Mouse (Mus musculus): Measurements from ENCODE around the gene Ehmt2.
A peak's percentile ranks its signal among the peaks of the same experiment; 100 is the strongest.

Ehmt2 gene

DNA sequence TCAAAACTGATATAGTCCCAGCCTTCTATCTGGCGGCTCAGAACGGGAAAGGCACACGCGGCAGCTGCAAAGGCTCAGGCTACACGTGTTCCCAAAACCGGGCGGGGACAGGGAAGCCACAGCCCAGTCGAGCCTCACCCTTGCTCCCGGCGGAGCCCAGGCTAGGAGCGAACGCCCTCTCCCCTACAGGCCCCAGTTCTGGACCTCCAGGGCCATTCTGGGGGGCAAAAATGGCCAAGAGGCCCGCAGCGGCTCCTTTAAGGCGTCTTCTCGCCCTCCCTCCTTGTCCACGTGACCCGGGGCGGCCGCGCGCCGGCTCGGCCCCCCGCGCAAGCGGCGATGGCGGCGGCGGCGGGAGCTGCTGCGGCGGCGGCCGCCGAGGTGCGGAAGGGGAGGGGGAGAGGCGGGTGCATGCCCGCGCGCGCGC is at the start of gene Ehmt2, which contains the start of gene C2:
Gene Ehmt2, plus strand, starts transcription at position 310 of the 427 bp plus-strand sequence.
Gene C2, minus strand, starts transcription at position 106 of the 427 bp plus-strand sequence.
- peak; percentile 79 to 83 for DNase-seq (ENCODE audit: low spot score in 2 of 2)

DNA sequence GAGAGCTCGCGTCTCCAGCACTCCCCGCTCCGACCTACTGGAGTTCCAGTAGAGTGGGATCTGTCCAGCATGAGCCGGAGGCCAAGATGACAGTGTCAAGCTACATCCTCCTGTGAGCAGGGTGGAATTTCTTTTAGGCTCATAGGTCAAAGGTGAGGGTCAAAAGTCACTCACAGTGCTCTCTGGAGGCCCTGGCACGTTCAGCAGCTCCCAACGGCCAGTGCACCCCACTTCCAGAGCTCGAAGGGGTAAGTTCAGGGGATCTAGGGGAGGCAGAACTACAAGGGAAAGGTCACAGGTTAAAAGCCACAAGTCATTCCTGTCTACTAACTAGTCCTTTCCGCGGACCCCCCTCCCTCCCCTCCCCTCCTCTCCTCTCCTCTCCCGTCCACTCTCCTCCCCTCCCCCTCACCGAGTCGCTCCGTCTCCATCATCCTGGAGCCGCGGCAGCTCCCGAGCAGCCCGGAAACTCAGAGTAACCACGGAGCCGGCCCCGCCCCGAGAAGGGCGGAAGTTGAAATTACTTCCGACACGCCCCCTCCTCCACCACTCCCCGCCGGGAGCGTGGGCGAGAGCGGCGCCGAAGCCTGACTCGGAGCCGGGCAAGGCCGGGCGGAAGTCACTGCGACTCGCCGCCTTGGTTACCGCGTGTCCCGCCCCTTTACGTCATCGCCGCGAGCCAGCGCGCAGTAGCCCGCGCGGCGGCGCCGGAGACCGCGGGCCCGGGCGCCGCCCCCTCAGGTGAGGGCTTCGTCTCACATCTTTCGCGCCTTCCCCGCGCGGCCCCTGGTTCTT is 48.4 kb upstream of the Ehmt2 start, which contains the start of the genes Skiv2l and Nelfe:
Gene Skiv2l, minus strand, starts transcription at position 489 of the 795 bp plus-strand sequence.
Gene Nelfe, plus strand, starts transcription at position 670 of the 795 bp plus-strand sequence.
- peak; percentile 97 to 98 for DNase-seq (ENCODE audit: low spot score in 2 of 2)

- no peak for DNase-seq (ENCODE audit: low spot score in 2 of 2)
Observed at GRCm38 (mm10) chr17:34850517-34851125, 47.6 kb upstream of the Ehmt2 start.

GRCm38 (mm10) chr17:34853511-34853910 is 44.8 kb upstream of the Ehmt2 start:
- DNase-seq (ENCODE audit: low spot score in 2 of 2) = no peak

DNA sequence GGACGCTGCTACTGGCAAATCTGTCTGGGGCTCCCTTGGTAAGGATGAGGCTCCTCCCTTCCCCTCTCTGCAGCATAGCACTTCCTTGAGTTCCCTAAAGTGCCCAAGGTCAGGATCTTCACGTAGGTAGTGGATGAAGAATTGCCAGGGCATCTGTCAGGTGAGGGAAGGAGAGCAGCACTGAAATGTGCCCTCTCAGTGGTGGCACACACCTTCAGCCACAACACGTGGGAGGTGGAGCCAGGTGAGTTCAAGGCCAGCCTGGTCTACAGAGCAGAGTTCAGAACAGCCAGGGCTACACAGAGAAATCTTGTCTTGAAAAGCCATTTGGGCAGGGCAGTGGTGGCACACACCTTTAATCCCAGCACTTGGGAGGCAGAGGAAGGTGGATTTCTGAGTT is 43.5 kb upstream of the Ehmt2 start:
- no peak for DNase-seq (ENCODE audit: low spot score in 2 of 2)

- no peak for DNase-seq (ENCODE audit: low spot score in 2 of 2)
Observed at GRCm38 (mm10) chr17:34855825-34856224, 42.4 kb upstream of the Ehmt2 start.

GRCm38 (mm10) chr17:34858670-34859069 is 39.6 kb upstream of the Ehmt2 start:
- DNase-seq (ENCODE audit: low spot score in 2 of 2) = no peak

GRCm38 (mm10) chr17:34860514-34860913 is 37.8 kb upstream of the Ehmt2 start:
- DNase-seq (ENCODE audit: low spot score in 2 of 2) = no peak

DNA sequence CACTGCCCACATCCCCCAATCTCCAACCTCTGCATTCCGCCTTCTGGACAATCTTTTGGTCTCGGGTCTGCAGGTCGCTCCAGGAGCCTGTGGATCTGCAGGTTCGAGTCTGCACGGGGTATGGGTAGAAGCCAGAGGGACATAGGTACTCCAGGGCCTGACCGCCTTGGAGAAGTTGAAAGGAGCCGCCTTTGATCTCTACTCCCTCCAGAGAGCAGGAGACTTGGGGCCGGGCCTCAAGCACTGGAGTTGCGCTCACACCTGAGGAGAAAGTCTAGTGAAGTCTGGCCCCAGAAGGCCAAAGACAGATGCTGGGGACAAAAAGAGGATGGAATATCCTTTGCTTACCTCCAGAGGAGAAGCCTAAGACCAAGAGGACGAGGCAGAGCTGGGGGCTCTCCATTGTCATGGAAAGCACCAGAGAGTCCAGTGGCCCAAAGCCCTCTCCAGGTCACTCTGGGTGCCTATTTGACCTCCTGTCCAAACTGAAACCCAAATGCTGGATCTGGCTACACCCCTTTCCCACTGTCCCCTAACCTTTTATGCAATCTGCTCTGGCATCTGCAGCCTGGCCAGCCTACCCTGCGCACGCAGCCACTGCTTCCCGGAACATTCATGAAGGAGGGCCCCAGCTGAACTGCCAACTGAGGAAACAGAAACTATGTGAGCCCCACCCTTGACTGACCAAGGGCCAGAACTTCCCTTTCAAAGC is 36.4 kb upstream of the Ehmt2 start:
- DNase-seq (ENCODE audit: low spot score in 2 of 2) = no peak

- DNase-seq (ENCODE audit: low spot score in 2 of 2) = no peak
Observed at GRCm38 (mm10) chr17:34862416-34863081, 35.7 kb upstream of the Ehmt2 start, which contains the start of gene Cfb. Cfb (minus strand) TSS chr17:34862518.

- DNase-seq (ENCODE audit: low spot score in 2 of 2) = no peak
Observed at GRCm38 (mm10) chr17:34865981-34866380, 32.3 kb upstream of the Ehmt2 start.

DNA sequence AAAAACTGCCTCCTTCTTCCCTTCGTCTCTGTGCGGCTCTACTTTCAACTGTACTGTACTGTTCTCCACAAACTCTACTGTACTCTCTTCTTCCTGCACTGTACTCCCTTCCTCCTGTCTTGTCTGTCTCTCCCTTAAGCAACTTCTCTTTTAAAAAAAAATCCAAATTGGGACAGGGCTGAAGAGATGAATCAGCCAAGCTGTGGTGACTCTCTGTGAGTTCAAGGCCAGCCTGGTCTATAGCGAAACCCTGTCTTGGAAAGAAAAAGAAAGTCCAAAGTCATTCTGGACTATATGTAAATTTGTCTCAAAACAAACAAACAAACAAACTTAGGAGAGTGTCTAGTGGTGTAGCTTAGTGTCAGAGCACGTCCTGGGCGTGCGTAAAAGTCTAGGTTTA is 23.9 kb upstream of the Ehmt2 start:
- no peak for DNase-seq (ENCODE audit: low spot score in 2 of 2)

- no peak for DNase-seq (ENCODE audit: low spot score in 2 of 2)
Observed at GRCm38 (mm10) chr17:34879336-34879879, 18.9 kb upstream of the Ehmt2 start, which contains the start of gene Zbtb12. Zbtb12 (plus strand) TSS chr17:34879483.

DNA sequence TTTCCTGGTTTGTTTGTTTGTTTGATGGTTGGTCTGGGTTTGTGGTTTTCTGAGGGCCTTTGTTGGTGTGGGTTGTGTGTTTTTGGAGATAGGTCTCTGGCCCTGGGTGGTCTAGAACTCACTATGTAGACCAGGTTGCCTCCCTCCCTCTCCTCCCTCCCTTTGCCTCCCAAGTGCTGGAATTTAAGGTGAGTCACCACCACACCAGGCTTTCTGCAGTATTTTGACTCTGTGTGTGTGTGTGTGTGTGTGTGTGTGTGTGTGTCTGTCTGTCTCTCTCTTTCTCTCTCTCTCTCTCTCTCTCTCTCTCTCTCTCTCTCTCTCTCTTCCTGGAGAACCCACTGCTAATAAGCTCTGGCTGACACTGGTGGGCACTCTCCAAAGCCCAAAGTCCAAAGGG is 17.1 kb upstream of the Ehmt2 start:
- no peak for DNase-seq (ENCODE audit: low spot score in 2 of 2)

DNA sequence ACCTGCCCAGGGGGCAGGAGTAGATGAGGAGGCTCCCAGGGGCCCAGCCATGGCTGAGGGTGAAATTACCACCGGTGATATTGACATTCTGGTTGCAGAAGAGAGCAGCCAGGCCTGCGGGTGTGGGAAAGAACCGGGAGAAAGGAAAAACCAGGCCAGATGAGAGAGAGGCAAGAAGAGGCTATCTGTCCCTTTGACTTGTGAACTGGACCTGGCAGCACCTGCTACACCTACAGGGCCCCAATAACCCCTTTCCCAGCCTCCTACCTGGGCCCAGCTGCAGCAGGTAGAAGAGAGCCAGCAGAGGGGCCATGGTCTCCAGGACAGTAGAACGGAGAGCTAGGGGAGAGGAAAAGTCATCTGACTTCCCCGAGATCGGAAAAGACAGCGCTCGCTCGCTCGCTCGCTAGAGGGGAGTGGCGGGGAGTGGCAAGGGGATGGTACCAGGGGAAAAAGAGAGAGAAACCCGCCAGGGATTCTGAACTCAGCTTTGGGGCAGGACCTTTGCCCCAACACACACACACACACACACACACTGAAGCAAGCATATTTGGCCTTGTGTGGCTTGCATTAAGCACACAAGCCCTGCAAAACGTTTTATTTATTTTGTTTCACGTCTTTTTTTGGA is 16.5 kb upstream of the Ehmt2 start, which contains the start of gene Gm20547:
Gene Gm20547, minus strand, starts transcription at position 360 of the 628 bp plus-strand sequence.
- DNase-seq (ENCODE audit: low spot score in 2 of 2) = no peak

DNA sequence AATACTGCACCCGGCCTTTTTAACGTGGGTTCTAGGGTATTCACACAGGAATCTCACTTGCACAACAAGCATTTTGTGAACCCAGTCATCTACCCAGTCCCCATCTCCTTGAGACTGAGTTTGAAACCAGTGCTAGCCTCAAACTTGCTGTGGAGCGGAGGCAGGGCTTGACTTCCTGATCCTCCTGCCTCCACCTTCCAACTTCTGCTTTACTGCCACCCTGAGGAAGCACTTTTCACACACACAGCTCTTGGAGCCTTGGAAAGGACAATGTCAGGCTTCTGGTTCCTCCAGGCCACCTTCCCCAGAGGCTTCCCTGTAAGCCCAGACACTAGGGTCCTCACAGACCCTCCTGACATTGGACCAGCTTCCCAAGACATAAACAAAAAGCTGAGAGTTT is 14.9 kb upstream of the Ehmt2 start:
- DNase-seq (ENCODE audit: low spot score in 2 of 2) = no peak

GRCm38 (mm10) chr17:34884704-34885103 is 13.6 kb upstream of the Ehmt2 start:
- no peak for DNase-seq (ENCODE audit: low spot score in 2 of 2)

DNA sequence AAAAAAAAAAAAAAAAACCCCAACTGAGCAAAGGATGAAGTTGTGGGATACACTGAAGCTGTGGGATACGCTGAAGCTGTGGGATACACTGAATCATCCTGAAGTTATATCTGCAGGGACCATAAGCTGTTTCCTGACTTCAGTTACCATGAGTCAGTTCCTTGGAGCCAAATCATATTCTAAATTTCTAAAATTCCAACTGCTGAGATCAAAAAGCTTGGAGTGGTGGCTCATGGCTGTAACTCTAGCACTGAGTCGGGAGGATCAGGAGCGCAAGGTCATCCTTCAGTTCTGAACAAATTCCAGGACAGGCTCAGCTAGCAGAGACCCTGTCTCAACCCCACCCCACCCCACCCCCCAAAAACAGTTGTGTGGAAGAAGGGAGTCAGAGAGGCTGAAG is 12.7 kb upstream of the Ehmt2 start:
- DNase-seq (ENCODE audit: low spot score in 2 of 2) = no peak

- no peak for DNase-seq (ENCODE audit: low spot score in 2 of 2)
Observed at GRCm38 (mm10) chr17:34887942-34888341, 10.3 kb upstream of the Ehmt2 start.

- no peak for DNase-seq (ENCODE audit: low spot score in 2 of 2)
Observed at GRCm38 (mm10) chr17:34890074-34890743, 8.1 kb upstream of the Ehmt2 start.
